Comparison of ENCODE assay signal across 8 mouse cellular contexts in the genomic region with DNA sequence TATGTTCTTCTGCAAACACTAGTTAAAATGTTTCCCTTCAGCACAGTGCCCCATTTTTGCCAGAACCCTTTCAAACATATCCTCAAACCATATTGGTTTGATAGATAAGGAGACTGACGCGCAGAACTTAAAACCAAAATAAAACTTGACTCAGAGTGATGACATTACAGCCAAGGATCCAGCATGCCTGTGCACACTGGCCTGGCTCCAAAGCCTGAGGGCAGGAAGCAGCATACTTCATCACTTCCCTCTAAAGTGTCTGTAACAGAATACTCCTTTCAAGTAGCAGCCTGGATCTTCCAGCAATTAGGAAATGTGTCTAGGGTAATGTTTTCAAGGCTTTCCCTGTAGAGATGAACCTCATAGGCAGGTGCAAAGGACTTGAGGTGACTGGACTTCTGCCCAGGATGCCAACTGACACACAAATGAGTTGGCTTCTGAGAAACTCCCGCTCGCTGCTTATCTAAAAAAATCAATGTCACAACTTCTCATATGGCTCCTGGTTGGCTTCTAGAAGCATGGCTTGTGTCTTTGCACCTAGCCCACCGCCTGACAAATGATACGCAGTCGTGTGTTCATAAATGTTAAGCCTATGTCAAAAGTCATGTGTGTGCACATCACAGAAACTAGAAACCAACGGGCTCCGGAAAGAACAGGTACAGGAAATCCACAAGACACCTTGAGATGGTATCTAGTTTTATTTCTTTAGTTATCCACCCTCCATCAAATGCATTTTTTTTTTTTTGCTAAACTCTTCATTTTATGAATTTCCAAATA. TPM values are rescaled to one million over a fixed set of nuclear protein-coding genes. Genes with fewer than 3 reads are reported as not detected.
A peak's percentile ranks its signal among the peaks of the same experiment; 100 is the strongest.
DNase-seq lines count a peak whose midpoint lies in the region; ATAC-seq and TF ChIP-seq lines count a peak whose summit lies in the region.

No protein-coding gene starts in this region.

- CTCF ChIA-PET in Patski (lab: Charles Lee): interaction anchor here (1.0 kb wide), 1 partner anchor 13 kb away, joined by 3 read pairs; no protein-coding TSS in a partner anchor

- H3K4me1 ChIP-seq in liver, embryonic 14.5 days (replicated peaks; ENCODE audit: control insufficient read depth in 2 of 2, insufficient read depth in 2 of 2, low read length in 1 of 2): peaks cover 37 to 41% of the 10 kb centered on the region in 2 experiments
- no peaks in the 10 kb centered on the region for H3K4me1 ChIP-seq in forebrain, embryonic 10.5 days

- peak overlapping the region; percentile 19 for H3K27ac ChIP-seq in liver, embryonic 14.5 days
- H3K27ac ChIP-seq in forebrain, embryonic 10.5 days: no peak overlapping the region

- WGBS in liver, embryonic 14.5 days (ENCODE audit: insufficient replicate concordance): 63% methylated on average over 9 of the region's 9 CpGs
- WGBS in forebrain, embryonic 10.5 days: 96% methylated on average over 9 of the region's 9 CpGs

- no peak overlapping the region for H3K9ac ChIP-seq in liver, embryonic 14.5 days (replicated peaks)

- no peaks in the 10 kb centered on the region for H3K9me3 ChIP-seq in liver, embryonic 14.5 days (ENCODE audit: control insufficient read depth, low read length)
- no peaks in the 10 kb centered on the region for H3K9me3 ChIP-seq in forebrain, embryonic 10.5 days

- in situ Hi-C loops in Patski (cut with MboI; ENCODE audit: low pct_unique_long_range_greater_than_20kb): no loop called here

- no peak overlapping the region for H3K4me3 ChIP-seq in liver, embryonic 14.5 days (ENCODE audit: insufficient read depth in 1 of 2, low read depth in 2 of 2, low read length in 2 of 2)
- H3K4me3 ChIP-seq in forebrain, embryonic 10.5 days: no peak overlapping the region

- TF ChIP-seq EP300 in liver, embryonic 14.5 days (IDR thresholded peaks at IDR 0.05; ENCODE audit: low read depth): no peak

- no peaks in the 10 kb centered on the region for H3K27me3 ChIP-seq in Patski
- no peaks in the 10 kb centered on the region for H3K27me3 ChIP-seq in liver, embryonic 14.5 days (ENCODE audit: control insufficient read depth, insufficient read depth, low read length)
- no peaks in the 10 kb centered on the region for H3K27me3 ChIP-seq in forebrain, embryonic 10.5 days (ENCODE audit: poor library complexity, severe bottlenecking)

- no peak for TF ChIP-seq CTCF in Patski (IDR thresholded peaks at IDR 0.05)
- TF ChIP-seq CTCF in liver, embryonic 14.5 days (IDR thresholded peaks at IDR 0.05; ENCODE audit: low read depth): no peak

- 0 out of 2 replicates have a peak overlapping the region, but pooled peaks have one; percentile 1 for H3K4me2 ChIP-seq in liver, embryonic 14.5 days (ENCODE audit: low read depth)

- H3K36me3 ChIP-seq in liver, embryonic 14.5 days (replicated peaks; ENCODE audit: control insufficient read depth, insufficient read depth, low read depth): peaks cover 18% of the 10 kb centered on the region
- no peaks in the 10 kb centered on the region for H3K36me3 ChIP-seq in forebrain, embryonic 10.5 days (replicated peaks)

- peak; percentile 62 for ATAC-seq in Patski
- ATAC-seq in liver, embryonic 14.5 days (ENCODE audit: insufficient read depth): peak; percentile 59; the same call in 1 of the 2 replicates

- POLR2A ChIA-PET in Patski (lab: Charles Lee): no interaction called here

- DNase-seq in 3T3-L1 (ENCODE audit: low read depth, low spot score) (peak; percentile 84), Patski (ENCODE audit: low read depth, low spot score) (peak; percentile 3)
- DNase-seq in heart, adult 9 months (ENCODE audit: low spot score in 2 of 2): peak; percentile 67 to 79
- DNase-seq in liver, embryonic 14.5 days (ENCODE audit: low read depth in 3 of 3, low spot score in 3 of 3): no peak
- DNase-seq in frontal cortex, postnatal 36 days (ENCODE audit: low spot score in 2 of 2): no peak
- no peak for DNase-seq in forebrain, embryonic 10.5 days (ENCODE audit: extremely low spot score, low spot score)
- no peak for DNase-seq in embryo, embryonic 11 days
- DNase-seq in layer of hippocampus, adult 8-10 months (ENCODE audit: low spot score in 2 of 2): no peak

RNA-seq across cellular contexts. Expression of a gene that starts 43.9 kb away (rescaled TPM):
- 8.5 TPM for polyA plus RNA-seq in Patski (2021)
- 9.5 and 12.4 TPM in 2 replicates for polyA plus RNA-seq in liver, embryonic 14.5 days (2012; rRNA removed)
- 11.5 and 12.4 TPM in 2 replicates for polyA plus RNA-seq in liver, embryonic 14.5 days (2014; fragmentation: Nextera tagmentation; extraction: Ambion mirVana)
- polyA plus RNA-seq in forebrain, embryonic 10.5 days (2016; fragmentation: Nextera tagmentation; extraction: Ambion mirVana): 0.74 and 1.1 TPM in 2 replicates
- total RNA-seq in layer of hippocampus, adult 8-10 months (2022): 10 to 100 TPM; 62.8 to 66.7 (median 65.3) TPM

Comparison
In these comparisons a context has a peak if more than half of its experiments do, and no peak if none do; other contexts are left out.
1. DNase-seq: peak in 3T3-L1 (single experiment), Patski (single experiment) and heart, adult 9 months (2 of 2); none in liver, embryonic 14.5 days (0 of 3), frontal cortex, postnatal 36 days (0 of 2), forebrain, embryonic 10.5 days (single experiment), embryo, embryonic 11 days (single experiment) and layer of hippocampus, adult 8-10 months (0 of 2).